Mouse (Mus musculus) MEL-GATA-1-ER (cell line): ENCODE measurements around the gene Hoxa3.

Experiments
- DNase-seq: peaks from one replicate; pipeline ENCODE4 v3.0.0-alpha.2; 2012; ENCODE audit warnings: low read depth; ENCODE audit errors: extremely low read depth

Hoxa3 gene

DNA sequence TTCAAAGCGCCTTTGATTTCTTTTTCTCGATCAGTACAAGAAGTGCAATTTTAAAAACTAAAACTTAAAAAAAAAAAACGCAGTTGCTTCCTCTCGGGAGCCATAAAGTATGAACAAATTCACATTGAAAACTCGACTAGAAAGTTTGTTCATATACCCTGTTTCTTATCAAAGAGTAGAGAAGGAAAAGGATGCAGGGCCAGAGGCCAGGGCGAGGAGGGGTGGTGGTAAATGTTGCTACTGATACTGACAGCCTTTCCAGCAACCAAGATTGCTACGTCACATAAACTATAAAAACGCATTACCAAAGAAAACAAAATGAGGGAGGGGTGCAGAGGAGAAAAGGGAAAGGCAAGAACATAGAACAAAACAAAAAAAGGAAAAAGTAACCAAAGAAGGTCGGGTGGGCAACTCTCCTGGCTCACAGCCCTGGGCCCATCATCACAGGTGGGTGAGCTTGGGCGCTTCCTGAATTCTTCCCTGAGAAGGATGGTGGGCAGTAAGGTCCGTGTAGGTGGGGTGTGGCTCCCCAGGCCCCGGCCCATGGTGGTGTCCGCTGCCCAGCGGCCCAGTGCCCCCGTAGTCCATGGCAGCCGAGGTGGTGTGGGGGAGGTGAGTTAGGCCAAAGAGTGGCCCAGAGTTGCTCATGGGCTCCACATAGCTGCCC is 43.5 kb downstream of the Hoxa3 start:
- no peak for DNase-seq

DNA sequence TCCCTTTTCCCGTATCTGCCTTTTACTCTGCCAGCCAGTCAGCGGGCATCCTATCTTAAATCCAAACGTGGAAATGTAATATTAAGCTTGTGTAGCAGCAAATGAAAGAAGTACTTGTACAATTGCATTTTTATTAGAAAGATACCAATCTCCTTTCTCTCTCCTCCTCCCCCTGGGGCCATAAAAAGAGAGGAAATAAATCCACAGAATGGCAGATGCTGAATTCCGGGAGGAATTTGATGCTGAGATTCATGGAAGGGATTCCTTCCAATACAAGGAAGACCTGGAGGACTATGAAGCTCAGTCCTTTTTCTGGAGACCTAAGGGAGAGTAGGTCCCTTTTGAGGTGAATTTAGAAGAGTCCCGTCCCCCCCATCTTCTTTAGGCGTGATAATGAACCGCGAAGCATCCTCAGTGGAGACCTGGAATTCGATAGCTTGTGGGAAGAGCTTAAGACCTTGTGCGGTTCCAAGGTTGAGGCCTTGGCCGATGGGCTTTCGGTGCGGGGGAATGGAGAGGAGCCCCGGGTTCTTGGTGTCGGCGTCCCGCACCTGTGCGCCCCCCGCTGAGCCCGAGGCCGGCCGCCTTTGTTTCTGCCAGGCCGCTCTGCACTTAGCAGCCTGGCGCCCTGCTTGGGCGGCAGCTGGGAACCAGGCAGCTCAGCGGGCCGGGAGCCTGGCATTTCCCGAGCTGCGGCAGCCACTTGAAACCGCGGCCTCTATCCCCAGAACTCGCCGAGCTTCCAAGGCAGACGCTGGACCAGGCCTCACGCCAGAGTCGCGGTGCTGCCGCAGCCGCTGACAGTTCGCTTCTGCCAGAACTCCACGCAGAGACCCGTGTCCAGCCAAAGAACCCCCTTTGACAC is 44.7 kb downstream of the Hoxa3 start:
- no peak for DNase-seq

DNA sequence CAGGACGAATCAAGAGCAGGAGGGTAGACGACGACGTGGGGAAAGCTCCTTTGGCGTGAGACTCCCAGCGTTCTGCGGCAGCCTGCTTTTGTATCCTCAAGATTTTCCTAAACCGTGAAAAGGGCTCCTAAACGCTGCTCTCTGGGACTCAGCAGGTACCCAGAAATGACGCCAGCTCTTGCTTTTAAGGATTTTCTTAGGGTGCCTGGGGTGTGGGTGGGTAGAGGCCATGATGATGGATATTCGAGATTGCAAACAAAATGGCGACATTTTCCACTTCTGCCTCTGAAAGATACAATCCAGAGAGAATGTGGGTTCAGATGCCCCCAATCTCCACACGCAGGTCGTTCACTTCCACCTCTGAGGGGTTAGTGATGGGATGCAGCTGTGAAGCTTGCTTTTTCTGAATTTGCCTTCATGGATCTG is 45.4 kb downstream of the Hoxa3 start:
- DNase-seq = no peak

- no peak for DNase-seq
Observed at GRCm38 (mm10) chr6:52167176-52167575, 46.0 kb downstream of the Hoxa3 start.

GRCm38 (mm10) chr6:52166431-52167077 is 46.6 kb downstream of the Hoxa3 start:
- DNase-seq = no peak

DNA sequence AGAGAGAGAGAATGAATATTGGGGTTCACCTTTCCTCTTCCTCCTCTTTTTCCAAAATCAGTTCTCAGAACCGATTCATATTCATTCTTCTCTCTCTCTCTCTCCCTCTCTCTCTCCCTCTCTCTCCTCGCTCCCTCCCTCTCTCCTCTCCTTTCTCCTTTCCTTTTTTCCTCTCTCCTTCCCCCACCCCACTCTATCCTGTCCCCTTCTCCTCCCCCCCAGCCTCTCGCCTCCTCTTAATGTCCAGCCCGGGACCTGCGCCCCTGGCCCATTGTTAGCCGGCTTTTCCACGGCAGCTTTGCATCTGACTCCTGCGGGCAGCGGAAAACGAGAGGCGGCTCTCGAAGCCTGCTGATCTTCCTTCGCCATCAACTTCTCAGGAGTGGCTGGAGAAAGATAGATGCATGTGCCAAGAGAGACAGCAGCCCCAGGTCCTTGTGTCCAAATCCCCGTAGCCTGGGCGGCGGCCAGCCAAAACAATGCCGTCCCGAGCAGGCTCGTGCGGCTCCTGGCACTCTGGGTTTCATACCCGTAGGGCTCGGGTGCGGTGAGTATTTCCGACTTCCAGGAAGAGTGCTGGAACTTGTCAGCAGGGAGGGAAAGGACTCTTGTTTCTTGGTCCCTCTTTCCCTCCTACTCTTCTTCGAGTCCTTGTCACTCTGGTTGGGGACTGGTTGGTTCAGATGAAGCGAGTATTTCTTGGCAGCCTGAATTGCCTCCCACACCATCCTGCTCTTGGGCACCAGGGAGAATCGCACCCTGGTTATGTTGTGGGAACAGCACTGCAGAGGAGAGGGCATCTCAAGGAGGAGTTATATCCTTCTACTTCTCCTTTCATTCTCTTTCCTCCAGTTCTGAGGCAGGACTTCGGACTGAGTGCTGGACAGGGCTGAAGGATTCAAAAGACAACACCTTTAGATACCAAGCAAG is 47.4 kb downstream of the Hoxa3 start:
- no peak for DNase-seq

GRCm38 (mm10) chr6:52164626-52165440 is 48.3 kb downstream of the Hoxa3 start, which contains the start of gene Hoxa2:
Hoxa2 (minus strand) TSS chr6:52164831.
- DNase-seq = no peak

DNA sequence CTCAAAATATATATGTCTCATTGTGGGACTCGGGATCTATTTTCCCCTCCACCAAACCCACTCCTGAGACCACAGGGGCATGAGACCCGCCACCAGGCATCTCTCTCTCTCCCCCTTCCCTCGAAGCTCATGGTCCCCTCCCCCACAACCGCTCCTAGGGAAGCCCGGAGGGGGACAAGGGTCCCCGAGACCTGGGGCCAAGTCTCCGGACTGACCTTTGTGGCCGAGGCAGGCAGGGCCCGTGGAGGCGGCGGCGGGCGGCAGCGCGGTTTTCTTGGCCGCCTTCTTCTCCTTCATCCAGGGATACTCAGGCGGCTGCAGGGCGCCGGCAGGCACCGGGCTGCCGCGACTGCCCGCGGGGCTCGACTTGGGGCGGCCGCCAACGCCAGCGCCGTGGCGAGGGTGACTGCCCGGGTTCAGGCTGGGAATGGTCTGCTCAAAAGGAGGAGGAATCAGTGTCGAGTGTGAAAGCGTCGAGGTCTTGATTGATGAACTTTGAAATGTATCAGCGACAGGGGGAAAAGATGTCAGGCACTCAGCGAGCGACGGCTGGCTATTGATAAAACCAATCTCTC is 49.0 kb downstream of the Hoxa3 start:
- DNase-seq = no peak

GRCm38 (mm10) chr6:52163366-52164031 is 49.6 kb downstream of the Hoxa3 start:
- no peak for DNase-seq

- no peak for DNase-seq
Observed at GRCm38 (mm10) chr6:52162611-52163365, 50.3 kb downstream of the Hoxa3 start.

DNA sequence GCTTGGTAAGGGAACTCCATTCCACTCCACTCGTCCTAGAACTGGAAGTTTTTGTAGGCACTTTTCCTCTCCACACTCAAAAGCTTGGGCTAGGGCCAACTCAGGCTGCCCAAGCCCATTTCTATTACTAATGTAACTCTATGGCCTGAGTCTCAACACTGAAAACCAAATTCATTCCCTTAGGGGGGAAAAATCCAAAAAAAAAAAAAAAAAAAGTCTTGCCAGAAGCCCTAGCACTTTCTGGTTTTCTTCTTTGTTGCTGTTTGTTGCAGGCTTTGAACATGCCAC is 51.1 kb downstream of the Hoxa3 start:
- DNase-seq = no peak

DNA sequence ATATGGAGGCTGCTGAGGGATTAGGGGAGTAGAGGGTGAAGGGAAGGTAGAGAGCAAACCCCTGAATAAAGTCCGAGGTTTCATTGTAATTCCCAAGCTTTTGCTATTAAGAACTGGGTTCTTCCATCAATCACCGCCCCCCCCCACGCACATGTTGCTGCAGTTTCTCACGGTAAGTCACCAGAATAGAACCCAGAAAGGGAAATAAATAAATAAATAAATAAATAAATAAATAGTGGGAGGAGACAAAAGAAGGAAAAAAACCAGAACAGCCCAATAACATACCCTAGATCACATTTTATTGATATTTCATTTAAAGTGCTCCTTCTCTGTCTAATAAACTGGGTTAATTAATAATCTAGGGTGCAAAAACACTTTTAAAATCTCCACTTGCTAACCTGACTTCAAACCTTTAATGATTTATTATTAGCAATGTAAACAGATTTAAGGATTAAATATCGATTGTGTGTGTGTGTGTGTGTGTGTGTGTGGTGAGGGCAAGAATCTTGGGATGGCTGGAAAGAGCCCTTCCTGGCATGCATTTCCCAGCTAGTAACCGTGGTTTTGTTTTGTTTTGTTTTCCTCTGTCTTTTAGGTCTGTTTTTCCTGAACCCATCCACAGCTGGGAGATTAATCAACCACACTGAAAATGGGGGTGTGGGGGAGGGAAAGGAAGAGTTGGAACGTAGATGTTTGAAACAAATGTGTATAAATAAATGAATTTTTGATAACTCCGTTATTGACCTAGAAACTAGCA is 51.6 kb downstream of the Hoxa3 start:
- DNase-seq = no peak

DNA sequence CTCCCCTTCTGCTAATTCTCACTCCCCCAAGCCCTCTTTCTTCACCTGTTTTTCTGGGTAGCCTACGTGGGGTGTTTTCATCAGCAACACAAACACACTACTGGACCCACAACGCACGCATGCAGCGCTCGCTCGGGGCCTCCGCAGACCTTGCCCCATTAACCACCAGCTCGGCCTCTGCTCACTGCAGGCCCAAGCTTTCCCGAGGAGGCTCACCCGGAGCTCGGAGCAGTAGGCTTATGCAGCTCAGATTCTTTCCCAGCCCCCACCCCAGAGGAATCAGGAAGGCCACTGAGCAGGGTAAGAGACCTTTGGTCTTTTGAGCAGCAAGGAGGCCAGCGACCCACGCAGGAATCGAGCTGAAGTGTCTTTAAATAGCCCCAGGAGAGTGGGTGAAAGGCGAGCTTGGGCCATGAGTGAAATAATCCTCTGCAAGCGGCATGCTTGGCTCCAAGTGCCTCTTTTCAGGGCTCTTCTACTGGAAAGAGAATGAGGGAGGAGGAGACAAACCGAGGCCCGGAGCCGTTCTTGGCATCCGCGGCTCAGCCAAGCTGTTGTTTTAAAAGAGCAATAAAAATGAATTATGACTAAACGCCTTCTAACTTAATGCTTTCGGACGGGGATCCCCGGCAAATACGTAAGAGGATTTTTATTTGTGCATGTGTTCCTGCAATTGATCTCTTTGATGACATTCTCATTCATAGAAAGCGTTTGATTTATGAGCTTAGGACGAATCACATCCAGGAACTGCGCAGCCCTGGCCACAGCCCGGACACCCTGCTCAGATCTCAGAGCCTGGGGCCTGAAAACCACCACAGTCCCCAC is 52.4 kb downstream of the Hoxa3 start:
- no peak for DNase-seq

- DNase-seq = no peak
Observed at GRCm38 (mm10) chr6:52159979-52160378, 53.2 kb downstream of the Hoxa3 start.

DNA sequence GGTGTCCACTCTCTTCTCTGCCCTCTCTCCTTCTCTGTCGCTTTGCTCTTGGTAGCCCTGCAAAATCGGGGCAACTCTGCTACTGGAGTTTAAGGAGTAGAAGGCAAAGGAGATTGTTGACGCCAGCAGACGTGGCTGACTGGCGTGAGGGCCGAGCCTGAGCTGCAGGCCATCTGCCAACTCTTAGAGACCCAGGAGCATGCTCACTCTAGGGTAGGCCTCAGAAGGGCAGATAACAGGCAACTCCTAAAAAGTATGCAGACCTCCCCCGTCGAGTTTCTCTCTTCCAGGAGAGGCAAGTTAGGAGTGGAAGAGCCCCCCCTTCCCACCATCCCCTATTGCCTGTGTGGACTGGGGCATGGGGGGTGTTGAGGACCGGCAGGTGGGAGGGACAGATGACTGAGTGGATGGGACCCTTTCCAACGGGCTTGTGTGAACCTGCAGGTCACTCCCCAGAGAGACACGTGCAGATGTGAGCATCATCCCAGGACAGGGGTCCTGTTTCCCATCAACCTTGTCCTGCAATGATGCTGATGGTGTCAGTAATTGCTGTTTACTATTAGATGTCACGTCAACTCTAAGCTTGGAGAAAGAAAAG is 53.9 kb downstream of the Hoxa3 start:
- no peak for DNase-seq

- DNase-seq = no peak
Observed at GRCm38 (mm10) chr6:52158276-52159051, 54.7 kb downstream of the Hoxa3 start, which contains the start of gene Hoxa1. Hoxa1 (minus strand) TSS chr6:52158317.
